Mouse (Mus musculus) MEL (cell line): ENCODE data around the gene Cfd. TPM values are rescaled to one million over a fixed set of nuclear protein-coding genes. Genes with fewer than 3 reads are reported as not detected.

Experiments
- DNase-seq: peaks from one replicate; pipeline ENCODE4 v3.0.0; 2011; ENCODE audit warnings: low read depth, low spot score
- H3K27ac ChIP-seq: 2 replicates; pipeline ENCODE4 v1.5.1; 2012; ENCODE audit warnings: low read depth, mild to moderate bottlenecking, control low read depth, low read length, moderate library complexity; ENCODE audit not compliant: control insufficient read depth
- H3K27me3 ChIP-seq, 2 experiments: fragments of 150-350 bp in 1 of 2; sonication (generic) in 1 of 2; 2 replicates each; pipeline ENCODE4 v1.6.1; 2012; ENCODE audit warnings: low read length in 2 of 2, mild to moderate bottlenecking in 2 of 2, improper control_type of control experiment in 1 of 2, moderate library complexity in 1 of 2; ENCODE audit not compliant: insufficient read depth in 2 of 2, control insufficient read depth in 1 of 2
- H3K36me3 ChIP-seq, 2 experiments: 2 replicates each; pipeline ENCODE4 v1.6.1; 2012 to 2014; ENCODE audit warnings: low read length in 2 of 2, improper control_type of control experiment in 1 of 2, inconsistent platforms in 1 of 2, mild to moderate bottlenecking in 1 of 2; ENCODE audit not compliant: insufficient read depth in 2 of 2, control insufficient read depth in 1 of 2
- H3K4me1 ChIP-seq, 2 experiments: fragments of 150-350 bp in 1 of 2; sonication (generic) in 1 of 2; 2 replicates each; pipeline ENCODE4 v1.6.1; 2012; ENCODE audit warnings: low read length in 2 of 2, improper control_type of control experiment in 1 of 2, mild to moderate bottlenecking in 1 of 2; ENCODE audit not compliant: insufficient read depth in 2 of 2, control insufficient read depth in 1 of 2
- H3K4me3 ChIP-seq, 2 experiments: fragments of 150-350 bp in 1 of 2; sonication (generic) in 1 of 2; 2 replicates each; pipeline ENCODE4 v1.5.1; 2012; ENCODE audit warnings: low read depth in 2 of 2, low read length in 2 of 2, mild to moderate bottlenecking in 2 of 2, moderate library complexity in 2 of 2, control low read depth in 1 of 2, improper control_type of control experiment in 1 of 2; ENCODE audit not compliant: control insufficient read depth in 1 of 2, insufficient read depth in 1 of 2
- H3K79me2 ChIP-seq: 2 replicates; pipeline ENCODE4 v1.6.1; 2012; ENCODE audit warnings: mild to moderate bottlenecking, low read length, moderate library complexity; ENCODE audit not compliant: control insufficient read depth, poor library complexity, insufficient read depth
- H3K9ac ChIP-seq: 2 replicates; pipeline ENCODE4 v1.6.1; 2012; ENCODE audit warnings: low read depth, mild to moderate bottlenecking, control low read depth, low read length, moderate library complexity; ENCODE audit not compliant: control insufficient read depth, poor library complexity, severe bottlenecking
- H3K9me3 ChIP-seq: fragments of 150-350 bp; sonication (generic); replicated peaks from 2 replicates; pipeline ENCODE4 v1.6.1; 2012; ENCODE audit warnings: mild to moderate bottlenecking, low read length, improper control_type of control experiment, moderate library complexity; ENCODE audit not compliant: insufficient read depth
- BHLHE40 ChIP-seq: IDR thresholded peaks from 2 replicates; pipeline ENCODE4 v1.6.1; 2012; ENCODE audit warnings: low read depth, mild to moderate bottlenecking, inconsistent platforms, low read length, improper control_type of control experiment, borderline replicate concordance
- CTCF ChIP-seq, 3 experiments: IDR thresholded peaks in 2 of 3; conservative IDR thresholded peaks in 1 of 3; 2 replicates each; pipeline ENCODE4 v1.5.1; 2011 to 2012; ENCODE audit warnings: low read length in 3 of 3, low read depth in 2 of 3, mild to moderate bottlenecking in 2 of 3, improper control_type of control experiment in 1 of 3, inconsistent platforms in 1 of 3, mixed read lengths in 1 of 3, moderate library complexity in 1 of 3; ENCODE audit not compliant: control insufficient read depth in 1 of 3, insufficient read depth in 1 of 3, poor library complexity in 1 of 3, severe bottlenecking in 1 of 3
- E2F4 ChIP-seq: IDR thresholded peaks from 2 replicates; pipeline ENCODE4 v1.6.1; 2011; ENCODE audit warnings: low read depth, low read length, improper control_type of control experiment, borderline replicate concordance
- ETS1 ChIP-seq: IDR thresholded peaks from 2 replicates; pipeline ENCODE4 v1.6.1; 2012; ENCODE audit warnings: low read depth, mild to moderate bottlenecking, inconsistent platforms, low read length, improper control_type of control experiment, moderate library complexity
- HCFC1 ChIP-seq: IDR thresholded peaks from 2 replicates; pipeline ENCODE4 v1.6.1; 2012; ENCODE audit warnings: low read depth, mild to moderate bottlenecking, inconsistent platforms, low read length, improper control_type of control experiment, moderate library complexity
- KAT2A ChIP-seq: conservative IDR thresholded peaks from 2 replicates; pipeline ENCODE4 v1.6.1; 2012; ENCODE audit warnings: low read depth, low read length, improper control_type of control experiment, inconsistent platforms
- MAFK ChIP-seq: IDR thresholded peaks from 2 replicates; pipeline ENCODE4 v1.6.1; 2011; ENCODE audit warnings: low read depth, mild to moderate bottlenecking, low read length, improper control_type of control experiment, borderline replicate concordance
- MEF2A ChIP-seq: IDR thresholded peaks from 2 replicates; pipeline ENCODE4 v1.6.1; 2014; ENCODE audit warnings: low read depth, mild to moderate bottlenecking, inconsistent platforms, low read length, improper control_type of control experiment; ENCODE audit not compliant: poor library complexity, insufficient replicate concordance, severe bottlenecking; ENCODE audit errors: extremely low read depth
- MYB ChIP-seq: IDR thresholded peaks from 2 replicates; pipeline ENCODE4 v1.6.1; 2011; ENCODE audit warnings: mild to moderate bottlenecking, low read depth, low read length, improper control_type of control experiment
- MYC ChIP-seq: IDR thresholded peaks from 2 replicates; pipeline ENCODE4 v1.6.1; 2011; ENCODE audit warnings: low read depth, mild to moderate bottlenecking, low read length, improper control_type of control experiment, moderate library complexity
- POLR2A ChIP-seq, 2 experiments: IDR thresholded peaks; 2 replicates each; pipeline ENCODE4 v1.6.1; 2011 to 2012; ENCODE audit warnings: low read length in 2 of 2, mild to moderate bottlenecking in 2 of 2, control low read depth in 1 of 2, improper control_type of control experiment in 1 of 2, low read depth in 1 of 2, moderate library complexity in 1 of 2; ENCODE audit not compliant: control insufficient read depth in 1 of 2, insufficient read depth in 1 of 2, poor library complexity in 1 of 2
- RCOR1 ChIP-seq: IDR thresholded peaks from 2 replicates; pipeline ENCODE4 v1.6.1; 2012; ENCODE audit warnings: low read depth, mild to moderate bottlenecking, inconsistent platforms, low read length, improper control_type of control experiment
- SMC3 ChIP-seq: IDR thresholded peaks from 2 replicates; pipeline ENCODE4 v1.6.1; 2011; ENCODE audit warnings: low read depth, low read length, improper control_type of control experiment
- TAL1 ChIP-seq: IDR thresholded peaks from 2 replicates; pipeline ENCODE4 v1.6.1; 2012; ENCODE audit warnings: mild to moderate bottlenecking, inconsistent platforms, low read length, moderate library complexity, mixed read lengths
- TCF12 ChIP-seq: IDR thresholded peaks from 2 replicates; pipeline ENCODE4 v1.6.1; 2014; ENCODE audit warnings: low read depth, mild to moderate bottlenecking, inconsistent platforms, low read length, improper control_type of control experiment, moderate library complexity
- UBTF ChIP-seq: IDR thresholded peaks from 2 replicates; pipeline ENCODE4 v1.6.1; 2012; ENCODE audit warnings: low read depth, mild to moderate bottlenecking, inconsistent platforms, low read length, improper control_type of control experiment, moderate library complexity, borderline replicate concordance; ENCODE audit not compliant: insufficient read depth
- USF1 ChIP-seq: IDR thresholded peaks from 2 replicates; pipeline ENCODE4 v1.6.1; 2014; ENCODE audit warnings: low read depth, mild to moderate bottlenecking, inconsistent platforms, low read length, improper control_type of control experiment, moderate library complexity
- USF2 ChIP-seq, 2 experiments: IDR thresholded peaks; 2 replicates each; pipeline ENCODE4 v1.6.1; 2011 to 2012; ENCODE audit warnings: improper control_type of control experiment in 2 of 2, low read length in 2 of 2, borderline replicate concordance in 1 of 2, inconsistent platforms in 1 of 2, low read depth in 1 of 2, mild to moderate bottlenecking in 1 of 2; ENCODE audit not compliant: insufficient read depth in 1 of 2
- ZC3H11A ChIP-seq: IDR thresholded peaks from 2 replicates; pipeline ENCODE4 v1.6.1; 2012; ENCODE audit warnings: low read depth, mild to moderate bottlenecking, inconsistent platforms, low read length, improper control_type of control experiment
- ZKSCAN1 ChIP-seq: IDR thresholded peaks from 2 replicates; pipeline ENCODE4 v1.6.1; 2012; ENCODE audit warnings: low read depth, mild to moderate bottlenecking, inconsistent platforms, low read length, improper control_type of control experiment, moderate library complexity
- ZMIZ1 ChIP-seq: IDR thresholded peaks from 2 replicates; pipeline ENCODE4 v1.6.1; 2012; ENCODE audit warnings: low read depth, mild to moderate bottlenecking, inconsistent platforms, low read length, improper control_type of control experiment, moderate library complexity
- polyA plus RNA-seq, 2 experiments: library from polyadenylated mRNA; stranded (reverse) in 1 of 2; unstranded in 1 of 2; fragments of >175 nt in 1 of 2; fragments of >200 nt in 1 of 2; gene quantifications; 2 replicates each; pipeline versions ENCODE4 v1.2.1 to v1.2.4; 2012; ENCODE audit warnings: low replicate concordance in 2 of 2, low read depth in 1 of 2; ENCODE audit not compliant: insufficient read length in 2 of 2, insufficient read depth in 1 of 2, missing spikeins in 1 of 2
- total RNA-seq: library from RNA; depleted of rRNA; stranded (reverse); fragments of 300-350 nt; gene quantifications from 2 replicates; pipeline ENCODE4 v1.2.3, GENCODE M21; 2012; rRNA removed

The Cfd gene
- not detected in 2 replicates for total RNA-seq
- under 1 TPM in 1 of 2 experiments, not detected in 1; 0.21 TPM for polyA plus RNA-seq

DNA sequence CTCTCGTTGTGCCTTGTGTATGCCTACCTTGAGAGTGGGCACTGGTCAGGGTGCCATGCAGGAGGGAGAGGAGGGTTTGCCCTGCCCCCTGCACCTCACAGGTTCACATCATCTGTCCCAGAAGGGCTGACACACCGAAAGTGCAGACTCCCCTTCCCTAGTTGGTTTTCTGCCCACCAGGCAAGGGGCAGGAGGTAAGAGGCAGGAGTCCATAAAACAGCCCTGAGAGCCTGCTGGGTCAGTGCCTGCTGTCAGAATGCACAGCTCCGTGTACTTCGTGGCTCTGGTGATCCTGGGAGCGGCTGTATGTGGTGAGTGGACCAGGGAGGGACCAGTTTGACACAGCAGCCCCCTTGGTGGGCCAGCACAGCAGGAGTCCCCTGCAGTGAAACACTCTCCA, at the start of gene Cfd:
Cfd (plus strand) TSS at position 184 of the 400 bp plus-strand sequence.
- Histone ChIP-seq H3K4me3 (no peak within 1 kb of the TSS), H3K9me3 (no peaks in the 10 kb centered on the region), H3K27ac (no peak within 1 kb of the TSS), H3K4me1 (no peaks in the 10 kb centered on the region; a peak in 1 of 4 replicates), H3K9ac (no peak within 1 kb of the TSS), H3K79me2 (no peaks in the 10 kb centered on the region), H3K36me3 (no peaks in the 10 kb centered on the region), H3K27me3 (no peaks in the 10 kb centered on the region)
- DNase-seq, result no peak
- no peak for TF ChIP-seq ZMIZ1
- no peak for TF ChIP-seq ZC3H11A
- no peak for TF ChIP-seq TCF12
- no peak for TF ChIP-seq MAFK
- TF ChIP-seq RCOR1, result no peak
- no peak for TF ChIP-seq ZKSCAN1

DNA sequence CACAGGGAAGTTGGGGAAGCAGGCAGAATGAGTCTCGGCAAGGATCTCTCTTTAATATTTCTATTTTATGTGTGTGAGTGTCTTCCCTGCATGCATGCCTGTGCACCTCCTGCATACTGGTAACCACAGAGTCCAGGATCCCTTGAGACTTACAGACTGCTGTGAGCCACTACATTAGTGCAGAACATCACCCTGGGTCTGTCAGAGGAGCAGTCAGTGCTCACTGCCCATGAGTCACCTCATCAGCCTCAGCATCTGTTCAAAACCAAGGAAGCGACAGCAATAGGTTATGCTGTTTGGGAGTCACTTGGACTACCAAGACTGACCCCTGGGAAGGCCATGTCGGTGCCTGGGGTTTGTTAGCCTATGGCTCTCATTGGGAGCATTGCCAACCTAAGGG, 48.3 kb upstream of the Cfd start:
- Histone ChIP-seq H3K79me2 (no peaks in the 10 kb centered on the region), H3K27me3 (no peaks in the 10 kb centered on the region), H3K4me3 (no peak overlapping the region), H3K9ac (no peak overlapping the region), H3K4me1 (peaks cover 0 to 3% of the 10 kb centered on the region in 2 experiments; a peak in 1 of 4 replicates), H3K36me3 (no peaks in the 10 kb centered on the region; a peak in 1 of 4 replicates), H3K27ac (no peak overlapping the region), H3K9me3 (no peaks in the 10 kb centered on the region)
- no peak for DNase-seq
- TF ChIP-seq RCOR1, result no peak
- no peak for TF ChIP-seq USF1
- no peak for TF ChIP-seq USF2 (IDR thresholded peaks at IDR 0.05; ENCODE audit: borderline replicate concordance in 1 of 2, insufficient read depth in 1 of 2, low read depth in 1 of 2, low read length in 2 of 2)
- TF ChIP-seq MEF2A, result no peak
- TF ChIP-seq MYB, result no peak
- TF ChIP-seq MYC, result no peak
- TF ChIP-seq KAT2A, result no peak
- no peak for TF ChIP-seq POLR2A (IDR thresholded peaks at IDR 0.05; ENCODE audit: control insufficient read depth in 1 of 2, insufficient read depth in 1 of 2, low read depth in 1 of 2, low read length in 2 of 2, poor library complexity in 1 of 2)

DNA sequence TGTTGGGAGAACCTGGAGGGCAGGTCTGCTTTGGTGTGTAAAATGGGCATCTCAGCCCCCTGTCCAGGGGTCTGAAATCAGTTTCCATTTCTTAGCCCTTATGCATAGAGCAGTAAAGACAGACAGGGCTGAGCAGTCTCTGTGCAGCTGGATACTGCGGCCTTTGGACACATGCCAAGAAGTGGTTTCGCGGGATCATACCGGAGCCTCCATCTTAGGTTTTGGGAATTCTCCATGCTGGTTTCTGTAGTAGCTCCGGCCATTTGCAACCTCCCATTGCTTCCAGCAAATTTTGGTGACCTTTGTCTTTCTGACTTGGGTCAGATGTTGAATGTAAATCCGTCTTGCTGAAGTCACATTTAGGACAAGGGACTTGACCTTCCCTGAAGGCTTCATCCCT, 47.2 kb upstream of the Cfd start:
- Histone ChIP-seq H3K9ac (no peak overlapping the region), H3K79me2 (no peaks in the 10 kb centered on the region), H3K9me3 (no peaks in the 10 kb centered on the region), H3K27me3 (no peaks in the 10 kb centered on the region), H3K4me1 (peaks cover 0 to 3% of the 10 kb centered on the region in 2 experiments; a peak in 1 of 4 replicates), H3K36me3 (no peaks in the 10 kb centered on the region; a peak in 1 of 4 replicates), H3K4me3 (no peak overlapping the region), H3K27ac (no peak overlapping the region)
- no peak for DNase-seq
- TF ChIP-seq ZKSCAN1, result no peak
- no peak for TF ChIP-seq MAFK
- no peak for TF ChIP-seq CTCF (IDR thresholded peaks at IDR 0.05 in 2 of 3, conservative IDR thresholded peaks at IDR 0.05 in 1 of 3; ENCODE audit: control insufficient read depth in 1 of 3, insufficient read depth in 1 of 3, low read depth in 2 of 3, low read length in 3 of 3, poor library complexity in 1 of 3, severe bottlenecking in 1 of 3)
- no peak for TF ChIP-seq ETS1
- TF ChIP-seq E2F4, result no peak
- no peak for TF ChIP-seq USF1
- no peak for TF ChIP-seq ZC3H11A
- no peak for TF ChIP-seq SMC3
- TF ChIP-seq MYC, result no peak
- TF ChIP-seq MEF2A, result no peak
- TF ChIP-seq KAT2A, result no peak
- TF ChIP-seq BHLHE40, result no peak
- no peak for TF ChIP-seq HCFC1
- TF ChIP-seq TAL1, result no peak
- no peak for TF ChIP-seq UBTF
- TF ChIP-seq RCOR1, result no peak
